Mouse (Mus musculus): Measurements from ENCODE around the gene Ankrd22.

GRCm38 (mm10) chr19:34209031-34209430 is 43.2 kb upstream of the Ankrd22 start:
- TF ChIP-seq CTCF (IDR thresholded peaks at IDR 0.05; ENCODE audit: low read depth) (no peak), EP300 (optimal IDR thresholded peaks at IDR 0.05) (no peak)
